Mouse (Mus musculus) gastrocnemius, postnatal 36 days (tissue): ENCODE measurements around the gene Hyal3. TPM values are rescaled to one million over a fixed set of nuclear protein-coding genes. Genes with fewer than 3 reads are reported as not detected.

Source experiments
- DNase-seq, 2 experiments: peaks; one replicate each; pipeline ENCODE4 v3.0.0; 2022
- intact Hi-C: fragments of 180-260 bp; cut with DNase I; formaldehyde crosslinking; loops from one replicate; pipeline ENCODE4 v1.15.1; 2025
- long read RNA-seq, 2 experiments: library from polyadenylated mRNA; stranded (forward); transcript quantifications; one replicate each; pipeline ENCODE4 v2.0.0; 2021
- total RNA-seq, 2 experiments: library from RNA; stranded (reverse); gene quantifications; 2 replicates each; pipeline ENCODE4 v1.2.3; 2021

The Hyal3 gene
- under 1 TPM; 0.23 to 0.27 TPM for total RNA-seq
- long read RNA-seq, experiment 1, partial matches to known transcripts = 0 of 2 reads
- long read RNA-seq, experiment 1, other reads (novel, unspliced or antisense) = 2 of 2 reads
- long read RNA-seq, experiment 2, partial matches to known transcripts = 0 of 5 reads
- long read RNA-seq, experiment 2, other reads (novel, unspliced or antisense) = 5 of 5 reads

DNA sequence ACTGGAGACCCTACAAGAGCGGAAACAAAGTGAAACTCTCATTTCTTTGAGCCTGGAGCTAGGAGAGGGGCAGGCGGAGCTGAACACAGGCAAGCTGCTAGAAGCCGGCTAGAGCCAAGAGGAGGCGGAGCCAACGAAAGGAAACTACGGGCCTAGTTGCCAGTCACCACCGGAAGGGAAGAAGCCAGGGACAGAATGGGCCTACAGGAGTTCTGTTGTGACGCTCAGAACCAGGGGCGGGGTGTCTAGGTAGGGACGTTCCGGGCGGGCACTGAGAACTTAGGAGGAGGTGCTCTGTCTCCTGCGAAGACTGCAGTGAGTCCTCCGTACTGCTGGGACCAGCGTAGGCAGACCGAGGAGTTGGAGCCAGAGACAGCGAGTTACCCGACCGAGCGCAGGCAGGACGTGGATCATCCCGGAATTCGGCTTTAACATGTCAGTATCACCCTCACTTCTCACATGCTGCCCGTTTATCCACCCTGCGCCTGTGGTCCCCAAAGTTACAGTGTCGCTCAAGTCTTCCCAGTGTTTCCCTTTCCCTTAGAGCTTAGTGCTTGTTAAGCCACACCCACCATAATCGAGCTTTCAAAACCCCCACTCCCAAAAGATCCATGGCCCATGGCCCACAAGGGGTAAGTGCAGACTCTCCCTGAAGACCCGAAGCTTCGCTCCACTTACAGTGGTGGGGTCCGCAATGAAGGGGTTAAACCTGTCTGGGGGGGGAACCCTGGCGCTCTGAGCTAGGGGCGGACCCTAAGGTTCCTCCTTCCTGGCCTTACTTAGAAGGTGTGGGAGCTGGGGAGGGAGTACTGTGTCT, at the start of gene Hyal3:
Gene Hyal3, plus strand, starts transcription at position 318 of the 817 bp plus-strand sequence.
- intact Hi-C loops = no loop called here

GRCm38 (mm10) chr9:107533791-107534407, 46.7 kb upstream of the Hyal3 start, which contains the start of gene Tmem115:
Tmem115 (plus strand) TSS chr9:107533945.
- peak; percentile 81 to 87 for DNase-seq
- intact Hi-C loops = no loop called here

More for the DNA sequence above, at the start of gene Hyal3:
- DNase-seq = peak; percentile 82 to 86

DNA sequence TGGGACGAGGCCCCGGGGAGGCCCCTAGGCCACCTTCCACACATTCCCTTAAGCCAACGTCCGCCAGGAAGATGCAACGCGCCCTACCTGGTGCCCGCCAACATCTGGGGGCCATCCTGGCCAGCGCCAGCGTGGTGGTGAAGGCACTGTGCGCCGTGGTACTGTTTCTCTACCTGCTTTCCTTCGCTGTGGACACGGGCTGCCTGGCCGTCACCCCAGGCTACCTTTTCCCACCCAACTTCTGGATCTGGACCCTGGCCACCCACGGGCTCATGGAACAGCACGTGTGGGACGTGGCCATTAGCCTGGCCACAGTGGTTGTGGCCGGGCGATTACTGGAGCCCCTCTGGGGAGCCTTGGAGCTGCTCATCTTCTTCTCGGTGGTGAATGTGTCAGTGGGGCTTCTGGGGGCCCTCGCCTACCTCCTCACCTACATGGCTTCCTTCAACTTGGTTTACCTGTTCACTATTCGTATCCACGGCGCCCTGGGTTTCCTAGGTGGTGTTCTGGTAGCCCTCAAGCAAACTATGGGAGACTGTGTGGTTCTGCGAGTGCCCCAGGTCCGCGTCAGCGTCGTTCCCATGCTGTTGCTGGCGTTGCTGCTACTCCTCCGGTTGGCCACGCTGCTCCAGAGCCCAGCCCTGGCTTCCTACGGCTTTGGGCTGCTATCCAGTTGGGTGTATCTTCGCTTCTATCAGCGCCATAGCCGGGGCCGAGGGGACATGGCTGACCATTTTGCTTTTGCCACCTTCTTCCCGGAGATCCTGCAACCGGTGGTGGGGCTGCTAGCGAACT, 46.0 kb upstream of the Hyal3 start:
- DNase-seq = peak; percentile 35 to 38
- intact Hi-C loops = no loop called here

- intact Hi-C loops = no loop called here
- no peak for DNase-seq
Observed at GRCm38 (mm10) chr9:107538231-107538630, 42.4 kb upstream of the Hyal3 start.

- intact Hi-C loops = no loop called here
- DNase-seq = no peak
Observed at GRCm38 (mm10) chr9:107538711-107539110, 41.9 kb upstream of the Hyal3 start.

DNA sequence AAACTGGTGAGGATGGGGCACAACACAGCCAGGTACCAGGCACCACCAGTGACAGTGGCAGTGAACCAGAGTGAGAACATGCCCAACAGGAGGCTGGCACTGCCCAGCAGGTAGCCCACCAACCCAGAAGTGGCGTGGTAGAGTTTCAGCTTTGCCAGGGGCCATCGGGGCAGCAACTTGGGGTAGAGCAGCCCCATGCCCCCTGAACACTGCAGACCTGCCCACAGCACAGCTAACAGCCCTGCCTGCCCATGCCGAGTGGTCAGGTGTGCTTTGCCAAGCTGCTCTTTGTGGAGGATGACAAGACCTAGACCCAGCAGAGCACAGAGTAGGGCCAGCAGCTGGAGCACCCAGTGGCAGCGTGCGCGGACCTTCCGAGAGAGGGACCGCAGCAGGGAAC, 40.7 kb upstream of the Hyal3 start:
- no peak for DNase-seq
- intact Hi-C loops = no loop called here

DNA sequence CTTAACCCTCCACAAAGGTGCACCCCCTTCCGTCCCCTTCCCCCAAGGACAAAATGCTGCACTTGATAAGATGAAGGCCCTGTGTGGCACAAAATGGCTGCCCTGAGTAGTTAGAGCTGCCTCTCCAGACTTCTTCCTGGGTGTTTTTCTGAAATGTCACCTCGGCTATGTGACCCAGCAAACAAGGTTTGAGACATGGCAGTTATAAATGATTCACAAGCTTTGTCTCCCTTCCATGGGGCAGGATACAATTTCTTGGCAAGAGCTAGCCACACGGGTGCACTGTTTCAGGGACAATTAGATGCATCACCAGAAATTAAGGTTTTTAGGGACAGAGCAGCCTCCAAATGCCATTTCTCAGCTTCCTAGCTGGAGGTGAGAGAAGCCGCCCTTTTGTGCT, 40.2 kb upstream of the Hyal3 start:
- intact Hi-C loops = no loop called here
- no peak for DNase-seq

DNA sequence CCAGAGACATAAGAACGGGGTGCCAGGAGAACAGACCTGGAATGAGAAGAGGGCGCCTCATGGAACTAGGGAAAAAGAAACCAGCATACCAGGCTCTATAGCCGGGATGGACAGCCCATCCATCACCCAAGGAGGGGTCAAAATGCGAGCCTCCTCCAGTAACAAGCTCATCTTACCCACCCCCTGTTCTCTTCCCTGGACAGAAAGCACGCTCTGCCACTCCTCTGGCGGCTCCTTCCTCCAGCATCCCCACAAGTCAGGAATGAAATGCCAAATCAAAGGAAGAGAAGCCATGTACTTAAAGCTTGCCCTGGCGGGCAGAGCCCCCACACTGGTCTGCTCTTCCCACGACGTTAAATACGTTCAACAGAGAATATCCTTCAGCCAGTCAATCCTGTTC, 39.6 kb upstream of the Hyal3 start:
- DNase-seq = no peak
- intact Hi-C loops = no loop called here

DNA sequence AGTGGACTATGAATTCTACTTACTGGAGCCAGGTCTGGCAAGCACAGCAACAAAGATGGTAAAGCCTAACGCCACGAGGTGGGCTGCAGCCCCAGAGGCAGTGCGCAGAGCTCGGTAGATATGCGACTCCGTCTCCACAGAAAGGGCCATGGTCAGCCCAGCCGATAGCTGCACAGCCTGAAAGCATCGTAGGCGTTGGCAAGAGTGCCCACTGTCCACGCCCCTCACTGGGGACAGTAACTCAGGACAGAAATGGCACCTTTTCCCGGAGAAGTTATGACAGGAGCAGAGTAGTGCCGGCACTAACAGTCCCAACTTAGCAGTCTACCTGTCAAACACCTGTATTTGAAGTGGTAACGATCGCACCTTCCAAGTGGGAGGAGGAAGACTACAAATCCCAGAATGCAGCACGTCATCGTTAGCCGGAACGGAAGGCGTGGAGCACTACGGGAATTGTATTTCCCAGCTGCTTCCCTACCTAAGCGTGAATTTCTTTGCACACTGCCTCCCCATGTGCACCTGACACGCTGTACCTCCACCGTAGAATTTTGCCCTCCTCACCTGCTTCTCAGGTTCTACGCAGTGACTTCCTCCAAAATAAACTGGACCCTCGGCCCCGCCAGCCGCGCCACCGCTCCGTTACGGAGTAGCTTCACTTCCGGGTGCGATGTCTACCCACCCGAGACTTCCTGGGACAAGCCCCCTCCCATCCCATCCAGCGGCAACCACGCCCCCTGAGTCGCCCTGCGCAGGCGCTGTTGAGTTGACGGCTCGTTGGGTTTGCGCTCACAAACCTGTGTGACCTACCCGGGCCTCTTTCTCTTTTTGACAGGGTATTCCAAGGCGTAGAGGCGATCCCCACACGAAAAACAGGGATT, 38.9 kb upstream of the Hyal3 start, which contains the start of the genes Cyb561d2 and Nprl2:
Gene Cyb561d2, minus strand, starts transcription at position 720 of the 878 bp plus-strand sequence.
Gene Nprl2, plus strand, starts transcription at position 753 of the 878 bp plus-strand sequence.
- peak; percentile 91 to 93 for DNase-seq
- intact Hi-C loops = no loop called here

DNA sequence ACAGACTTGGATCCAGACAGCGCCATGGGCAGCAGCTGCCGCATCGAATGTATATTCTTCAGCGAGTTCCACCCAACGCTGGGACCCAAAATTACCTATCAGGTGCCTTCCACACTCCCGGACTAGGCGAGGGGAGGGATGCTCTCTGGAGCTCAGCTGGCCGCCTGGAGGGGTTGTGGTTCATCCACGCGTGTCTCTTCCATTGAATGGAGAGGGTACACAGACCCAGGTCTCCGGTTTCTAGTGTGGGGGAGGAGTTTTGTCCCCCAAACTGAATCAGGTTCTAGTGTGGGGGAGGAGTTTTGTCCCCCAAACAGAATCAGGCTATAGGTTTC, 38.3 kb upstream of the Hyal3 start:
- no peak for DNase-seq
- intact Hi-C loops = no loop called here

GRCm38 (mm10) chr9:107542721-107543120, 37.9 kb upstream of the Hyal3 start:
- intact Hi-C loops = no loop called here
- DNase-seq = no peak

DNA sequence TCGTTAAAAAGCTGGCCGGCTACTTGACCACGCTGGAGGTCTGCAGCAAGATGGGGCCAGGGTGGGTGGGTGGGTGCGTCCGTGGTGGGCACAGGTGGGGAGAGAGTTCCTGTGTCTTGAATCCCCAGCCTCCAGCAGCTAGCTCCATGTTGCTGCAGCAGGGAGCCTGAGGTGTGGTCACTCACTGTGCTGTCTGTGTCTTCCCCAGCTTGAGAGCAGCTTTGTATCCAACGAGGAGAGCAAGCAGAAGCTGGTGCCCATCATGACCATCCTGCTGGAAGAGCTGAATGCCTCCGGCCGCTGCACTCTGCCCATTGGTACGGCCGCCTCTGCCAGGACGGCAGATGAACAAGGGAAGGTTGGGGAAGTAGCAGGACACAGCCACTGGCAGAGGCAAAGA, 37.3 kb upstream of the Hyal3 start:
- intact Hi-C loops = no loop called here
- no peak for DNase-seq

DNA sequence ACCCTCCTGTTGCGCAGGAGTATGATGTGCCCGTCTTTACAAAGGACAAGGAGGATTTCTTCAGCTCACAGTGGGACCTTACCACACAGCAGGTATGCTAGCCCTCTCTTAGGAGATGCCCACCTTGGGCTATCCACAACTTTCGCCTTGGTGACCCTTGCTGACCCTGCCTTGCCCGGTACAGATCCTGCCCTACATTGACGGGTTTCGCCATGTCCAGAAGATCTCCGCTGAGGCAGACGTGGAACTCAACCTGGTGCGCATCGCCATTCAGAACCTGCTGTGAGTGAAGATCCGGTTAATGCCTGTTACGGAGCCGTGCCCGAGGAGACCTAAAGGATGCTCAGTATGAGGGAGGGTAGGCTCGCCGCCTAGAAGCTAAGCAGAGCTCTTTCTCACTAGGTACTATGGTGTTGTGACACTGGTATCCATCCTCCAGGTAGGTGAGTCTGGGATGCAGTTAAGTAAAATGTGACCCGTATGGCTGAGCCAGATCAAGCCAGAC, 36.4 kb upstream of the Hyal3 start:
- DNase-seq = no peak
- intact Hi-C loops = no loop called here

DNA sequence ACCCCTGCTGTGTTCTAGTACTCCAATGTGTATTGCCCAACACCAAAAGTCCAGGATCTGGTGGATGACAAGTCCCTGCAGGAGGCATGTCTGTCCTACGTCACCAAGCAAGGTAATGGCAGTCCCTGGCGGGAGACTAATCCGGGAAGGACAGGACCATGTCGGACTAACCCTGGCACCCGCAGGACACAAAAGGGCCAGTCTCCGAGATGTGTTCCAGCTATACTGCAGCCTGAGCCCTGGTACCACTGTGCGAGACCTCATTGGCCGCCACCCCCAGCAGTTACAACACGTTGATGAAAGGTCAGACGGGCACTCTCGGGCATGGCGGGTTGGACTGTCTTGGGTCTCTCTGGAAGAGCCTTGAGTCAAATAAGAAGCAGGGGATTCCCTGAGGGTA, 35.9 kb upstream of the Hyal3 start:
- no peak for DNase-seq
- intact Hi-C loops = no loop called here

- intact Hi-C loops = no loop called here
- DNase-seq = no peak
Observed at GRCm38 (mm10) chr9:107545199-107545598, 35.4 kb upstream of the Hyal3 start.

DNA sequence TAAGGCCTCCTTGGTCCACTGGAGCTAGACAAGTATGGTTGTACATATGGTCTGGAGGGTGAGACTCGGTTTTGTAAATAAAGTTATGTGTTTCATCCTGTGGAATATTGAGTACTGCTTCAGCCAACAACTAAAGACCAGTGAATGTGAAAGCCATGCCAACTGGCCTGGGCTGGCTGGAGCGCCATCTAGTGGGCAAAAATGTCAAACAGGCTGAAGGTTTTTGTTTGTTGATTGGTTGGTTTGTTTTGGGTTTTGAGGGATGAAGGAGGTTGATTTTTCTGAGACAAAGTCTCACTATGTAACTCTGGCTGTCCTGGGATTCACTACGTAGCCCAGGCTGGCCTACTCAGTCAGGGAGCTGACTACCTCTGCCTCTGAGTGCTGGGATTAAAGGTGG, 35.0 kb upstream of the Hyal3 start:
- intact Hi-C loops = no loop called here

DNA sequence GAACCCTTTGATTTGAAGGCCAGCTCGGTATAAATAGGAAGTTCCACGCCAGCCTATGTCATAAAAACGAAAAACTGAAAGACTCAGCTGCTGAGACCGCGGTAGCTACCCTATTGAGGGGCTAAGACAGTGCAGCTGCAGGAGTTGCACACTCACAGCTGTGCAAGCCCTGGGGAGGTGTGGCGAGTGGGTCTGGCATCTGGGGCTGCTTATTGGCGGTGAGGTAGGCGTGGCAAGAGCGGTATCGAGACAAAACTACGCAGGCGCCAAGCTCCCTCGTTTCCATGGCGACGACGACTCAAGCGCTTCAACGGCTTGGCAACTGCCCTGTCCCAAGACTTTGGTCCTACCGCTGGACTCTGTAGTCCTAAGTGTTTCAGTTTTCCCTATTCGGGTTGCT, 33.6 kb upstream of the Hyal3 start, which contains the start of gene Zmynd10:
Gene Zmynd10, plus strand, starts transcription at position 273 of the 400 bp plus-strand sequence.
- intact Hi-C loops = no loop called here
- peak; percentile 75 to 81 for DNase-seq

More for the DNA sequence above, 35.0 kb upstream of the Hyal3 start:
- DNase-seq = peak in 1 of 2 experiments; percentile 64

- intact Hi-C loops = no loop called here
Observed at GRCm38 (mm10) chr9:107547957-107548356, 32.7 kb upstream of the Hyal3 start.

GRCm38 (mm10) chr9:107548820-107549219, 31.8 kb upstream of the Hyal3 start:
- intact Hi-C loops = no loop called here
- no peak for DNase-seq

More at GRCm38 (mm10) chr9:107547957-107548356, 32.7 kb upstream of the Hyal3 start:
- DNase-seq = no peak
